Mouse (Mus musculus) liver, adult 2 months (tissue): ENCODE data around the gene Cdipt.

ENCODE experiments used
- CTCF ChIP-seq: fragments of 200-500 bp; IDR thresholded peaks from 2 replicates; pipeline ENCODE4 v1.5.1; 2011; ENCODE audit warnings: low read depth, low read length, control low read depth
- POLR2A ChIP-seq: fragments of 200-500 bp; IDR thresholded peaks from 2 replicates; pipeline ENCODE4 v1.6.1; 2011; ENCODE audit warnings: low read length, control low read depth; ENCODE audit not compliant: insufficient read depth; ENCODE audit errors: extremely low read depth

GRCm38 (mm10) chr7:127014320-127014719, 38.6 kb downstream of the Cdipt start, which contains the start of gene Mvp:
- TF ChIP-seq POLR2A (0 out of 2 replicates have a peak, but pooled peaks have one; percentile 35), CTCF (no peak)
